Mouse (Mus musculus): ENCODE data around the gene Parn. TPM values are rescaled to one million over a fixed set of nuclear protein-coding genes. Genes with fewer than 3 reads are reported as not detected.
"Not testable (repeated sequence)": the region's sequence is repeated elsewhere in the genome, so short reads cannot be mapped to it uniquely, and the experiment has no call there.

Parn gene
- 21.4 and 25.4 TPM in 2 replicates for polyA plus RNA-seq (2012; rRNA removed)

GRCm38 (mm10) chr16:13667878-13668343, at the start of gene Parn:
Parn (minus strand) TSS chr16:13668170.
- DNase-seq (ENCODE audit: low spot score): peak; percentile 87

GRCm38 (mm10) chr16:13716821-13717553, 49.0 kb upstream of the Parn start:
- no peak for DNase-seq (ENCODE audit: low spot score)

GRCm38 (mm10) chr16:13714910-13715309, 46.9 kb upstream of the Parn start:
- DNase-seq (ENCODE audit: low spot score): no peak

GRCm38 (mm10) chr16:13704676-13705075, 36.7 kb upstream of the Parn start:
- DNase-seq (ENCODE audit: low spot score): no peak

GRCm38 (mm10) chr16:13702184-13702583, 34.2 kb upstream of the Parn start:
- DNase-seq (ENCODE audit: low spot score): no peak

GRCm38 (mm10) chr16:13698998-13699397, 31.0 kb upstream of the Parn start:
- no peak for DNase-seq (ENCODE audit: low spot score)

GRCm38 (mm10) chr16:13678601-13679319, 10.8 kb upstream of the Parn start:
- no peak for DNase-seq (ENCODE audit: low spot score)

GRCm38 (mm10) chr16:13674511-13674910, 6.5 kb upstream of the Parn start:
- no peak for DNase-seq (ENCODE audit: low spot score)

- DNase-seq (ENCODE audit: low spot score): no peak
Observed at GRCm38 (mm10) chr16:13673114-13673513, 5.1 kb upstream of the Parn start.

GRCm38 (mm10) chr16:13672386-13672898, 4.5 kb upstream of the Parn start:
- peak; percentile 34 for DNase-seq (ENCODE audit: low spot score)

- DNase-seq (ENCODE audit: low spot score): peak; percentile 73
Observed at GRCm38 (mm10) chr16:13671685-13672385, 3.9 kb upstream of the Parn start, which contains the start of the genes Bfar and 3110001I22Rik. Bfar (plus strand) TSS chr16:13671858. 3110001I22Rik (plus strand) TSS chr16:13671929.

GRCm38 (mm10) chr16:13670896-13671295, 2.9 kb upstream of the Parn start:
- not testable (repeated sequence) for DNase-seq (ENCODE audit: low spot score)

- no peak for DNase-seq (ENCODE audit: low spot score)
Observed at GRCm38 (mm10) chr16:13669282-13669681, 1.3 kb upstream of the Parn start.

- DNase-seq (ENCODE audit: low spot score): no peak
Observed at GRCm38 (mm10) chr16:13668402-13669108, 585 bp upstream of the Parn start.

GRCm38 (mm10) chr16:13660736-13661135, 7.2 kb downstream of the Parn start:
- no peak for DNase-seq (ENCODE audit: low spot score)

GRCm38 (mm10) chr16:13658886-13659285, 9.1 kb downstream of the Parn start:
- DNase-seq (ENCODE audit: low spot score): no peak

- no peak for DNase-seq (ENCODE audit: low spot score)
Observed at GRCm38 (mm10) chr16:13645930-13646329, 22.0 kb downstream of the Parn start.

GRCm38 (mm10) chr16:13644474-13644873, 23.5 kb downstream of the Parn start:
- DNase-seq (ENCODE audit: low spot score): no peak

- DNase-seq (ENCODE audit: low spot score): no peak
Observed at GRCm38 (mm10) chr16:13640064-13640463, 27.9 kb downstream of the Parn start.

- DNase-seq (ENCODE audit: low spot score): no peak
Observed at GRCm38 (mm10) chr16:13639508-13639907, 28.5 kb downstream of the Parn start.

- DNase-seq (ENCODE audit: low spot score): not testable (repeated sequence)
Observed at GRCm38 (mm10) chr16:13638198-13638597, 29.8 kb downstream of the Parn start.
